Mouse (Mus musculus): Measurements from ENCODE around the gene Phlpp1. TPM values are rescaled to one million over a fixed set of nuclear protein-coding genes. Genes with fewer than 3 reads are reported as not detected.

The Phlpp1 gene
- polyA plus RNA-seq, 1 experiment from 2014 or later: 8.8 TPM

DNA sequence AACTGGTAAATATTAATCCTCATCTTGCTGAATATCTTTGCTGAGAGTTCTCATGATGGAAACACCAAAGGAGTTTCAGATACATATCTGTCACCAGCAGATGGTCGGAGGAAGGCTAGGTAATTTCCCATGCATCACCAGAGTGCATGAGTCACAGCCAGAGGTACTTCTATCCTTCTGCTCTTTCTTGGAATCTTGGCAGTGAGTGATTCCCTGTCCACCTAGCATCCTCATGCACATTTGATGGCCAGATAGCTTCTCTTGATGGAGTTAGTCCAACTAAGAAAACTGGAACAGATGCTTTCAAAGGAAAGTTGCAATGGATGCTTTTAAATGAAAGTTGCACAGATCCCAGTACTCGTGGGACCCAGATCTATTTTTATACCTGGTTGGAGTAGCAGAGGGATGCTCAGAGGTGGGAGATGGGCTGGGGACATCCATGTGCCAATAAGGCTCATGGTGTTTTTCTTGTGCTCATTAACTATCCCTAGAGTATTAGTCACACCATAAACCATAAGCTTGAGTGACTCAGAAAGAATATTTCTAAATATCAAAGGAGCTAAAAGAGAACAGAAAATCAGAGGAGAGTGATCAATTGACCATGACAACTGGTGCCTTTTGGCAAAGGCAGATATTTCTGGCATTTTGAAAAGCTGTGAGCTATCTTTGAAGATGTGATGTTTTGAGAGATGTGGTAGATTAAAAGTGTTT lies 181.4 kb downstream of the Phlpp1 start:
- H3K9me3 ChIP-seq: no peaks in the 10 kb centered on the region
- no peak overlapping the region for H3K9ac ChIP-seq
- H3K27me3 ChIP-seq (replicated peaks): no peaks in the 10 kb centered on the region
- 90% methylated on average over 2 of the region's 2 CpGs for WGBS
- peaks cover 7% of the 10 kb centered on the region; the same call in 1 of the 2 replicates for H3K36me3 ChIP-seq
- H3K27ac ChIP-seq: no peak overlapping the region
- H3K4me2 ChIP-seq (replicated peaks): no peak overlapping the region
- H3K4me1 ChIP-seq: no peaks in the 10 kb centered on the region
- no peak overlapping the region for H3K4me3 ChIP-seq
- ATAC-seq (ENCODE audit: low FRiP score, low read depth): no peak

DNA sequence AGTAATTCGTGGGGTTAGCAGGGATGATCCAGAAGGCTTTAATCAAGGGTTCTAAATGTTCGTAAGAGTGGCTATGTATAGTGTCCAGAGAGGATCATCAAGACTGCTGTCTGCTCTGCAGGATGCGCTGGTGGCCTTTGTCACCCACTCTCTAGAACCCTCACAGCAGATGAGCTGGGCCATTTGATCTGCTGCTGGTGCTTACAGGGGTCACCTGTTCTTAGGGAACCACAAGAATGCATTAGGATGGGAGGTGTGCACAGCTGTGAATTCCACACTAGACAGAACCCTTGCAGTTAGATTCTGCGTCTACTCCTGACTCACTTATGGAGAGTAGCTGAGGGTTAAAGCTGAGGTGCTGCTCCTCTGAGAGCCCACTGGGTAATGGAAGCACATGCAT lies 182.4 kb downstream of the Phlpp1 start:
- H3K4me3 ChIP-seq: no peak overlapping the region
- ATAC-seq (ENCODE audit: low FRiP score, low read depth): no peak
- no peak overlapping the region for H3K4me2 ChIP-seq (replicated peaks)
- H3K36me3 ChIP-seq: peaks cover 7% of the 10 kb centered on the region; the same call in 1 of the 2 replicates
- no peaks in the 10 kb centered on the region for H3K27me3 ChIP-seq (replicated peaks)
- H3K27ac ChIP-seq: no peak overlapping the region
- 90% methylated on average over 4 of the region's 4 CpGs for WGBS
- no peaks in the 10 kb centered on the region for H3K9me3 ChIP-seq
- H3K9ac ChIP-seq: no peak overlapping the region
- no peaks in the 10 kb centered on the region for H3K4me1 ChIP-seq

DNA sequence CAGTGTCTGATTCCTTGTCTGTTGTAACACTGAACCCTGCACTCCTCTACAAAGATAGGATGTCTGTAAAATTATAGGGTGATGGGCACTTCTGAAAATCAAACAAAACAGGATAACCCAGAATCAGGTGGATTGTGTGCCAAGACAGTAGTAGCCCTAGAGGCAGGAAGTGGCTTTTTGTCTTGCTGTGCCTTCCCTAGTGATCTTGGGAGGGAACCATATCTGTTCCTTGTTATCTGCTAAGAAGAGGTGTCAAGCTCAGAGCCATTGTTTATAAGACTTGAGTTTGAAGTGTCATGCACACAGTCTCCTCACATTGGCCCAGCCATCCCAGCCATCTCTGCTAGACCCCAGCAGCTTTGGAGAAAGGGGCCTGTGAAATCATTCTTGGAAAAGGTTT lies 187.9 kb downstream of the Phlpp1 start:
- no peak overlapping the region for H3K9ac ChIP-seq
- no peaks in the 10 kb centered on the region for H3K4me1 ChIP-seq
- no peak overlapping the region for H3K4me2 ChIP-seq (replicated peaks)
- H3K9me3 ChIP-seq: no peaks in the 10 kb centered on the region
- no peak for ATAC-seq (ENCODE audit: low FRiP score, low read depth)
- H3K27me3 ChIP-seq (replicated peaks): no peaks in the 10 kb centered on the region
- H3K4me3 ChIP-seq: no peak overlapping the region
- no peak overlapping the region for H3K27ac ChIP-seq
- peaks cover 4% of the 10 kb centered on the region; the same call in 1 of the 2 replicates for H3K36me3 ChIP-seq

- no peak for ATAC-seq (ENCODE audit: low FRiP score, low read depth)
These were observed 191.5 kb downstream of the Phlpp1 start for GRCm38 (mm10) chr1:106362841-106363604.

GRCm38 (mm10) chr1:106369330-106369729 lies 197.8 kb downstream of the Phlpp1 start:
- H3K27ac ChIP-seq: no peak overlapping the region
- no peak overlapping the region for H3K4me3 ChIP-seq
- no peak overlapping the region for H3K9ac ChIP-seq
- 90% methylated on average over 3 of the region's 3 CpGs for WGBS
- no peaks in the 10 kb centered on the region for H3K9me3 ChIP-seq
- H3K36me3 ChIP-seq: peaks cover 11% of the 10 kb centered on the region
- H3K27me3 ChIP-seq (replicated peaks): no peaks in the 10 kb centered on the region
- no peak for ATAC-seq (ENCODE audit: low FRiP score, low read depth)
- H3K4me1 ChIP-seq: no peaks in the 10 kb centered on the region
- H3K4me2 ChIP-seq (replicated peaks): no peak overlapping the region

More at GRCm38 (mm10) chr1:106362841-106363604, 191.5 kb downstream of the Phlpp1 start:
- H3K27me3 ChIP-seq (replicated peaks): no peaks in the 10 kb centered on the region
- H3K4me3 ChIP-seq: no peak overlapping the region
- H3K36me3 ChIP-seq: peaks cover 4% of the 10 kb centered on the region; the same call in 1 of the 2 replicates
- no peaks in the 10 kb centered on the region for H3K4me1 ChIP-seq
- no peak overlapping the region for H3K9ac ChIP-seq
- H3K9me3 ChIP-seq: no peaks in the 10 kb centered on the region
- no peak overlapping the region for H3K27ac ChIP-seq
- 85% methylated on average over 3 of the region's 3 CpGs for WGBS
- H3K4me2 ChIP-seq (replicated peaks): no peak overlapping the region

DNA sequence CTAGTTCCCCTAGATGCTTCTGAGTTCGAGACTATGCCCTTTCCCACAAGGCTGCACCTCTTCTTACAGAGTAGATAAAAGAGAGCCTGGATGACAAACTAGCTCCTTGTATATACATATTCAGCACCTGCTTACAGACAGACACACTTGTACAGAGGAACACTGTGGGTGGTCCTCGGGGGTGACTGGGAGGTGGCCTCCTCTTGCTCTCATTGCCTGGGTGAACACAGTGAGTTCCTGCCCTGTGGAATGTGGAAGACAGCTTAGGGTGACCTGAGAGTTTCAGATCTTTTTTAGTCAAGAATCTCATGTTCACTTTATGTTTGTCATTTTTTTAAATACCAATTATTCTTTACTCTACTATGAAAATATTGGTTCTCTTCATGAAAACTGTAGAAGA lies 200.9 kb downstream of the Phlpp1 start:
- no peaks in the 10 kb centered on the region for H3K4me1 ChIP-seq
- no peak overlapping the region for H3K4me2 ChIP-seq (replicated peaks)
- WGBS: 80% methylated on average over 2 of the region's 2 CpGs
- H3K36me3 ChIP-seq: peaks cover 11% of the 10 kb centered on the region
- H3K27me3 ChIP-seq (replicated peaks): no peaks in the 10 kb centered on the region
- no peaks in the 10 kb centered on the region for H3K9me3 ChIP-seq
- ATAC-seq (ENCODE audit: low FRiP score, low read depth): no peak
- H3K9ac ChIP-seq: no peak overlapping the region
- no peak overlapping the region for H3K27ac ChIP-seq
- no peak overlapping the region for H3K4me3 ChIP-seq

GRCm38 (mm10) chr1:106373656-106374055 lies 202.1 kb downstream of the Phlpp1 start:
- no peak overlapping the region for H3K27ac ChIP-seq
- WGBS: 97% methylated on average over 1 of the region's 1 CpGs
- no peaks in the 10 kb centered on the region for H3K9me3 ChIP-seq
- H3K27me3 ChIP-seq (replicated peaks): no peaks in the 10 kb centered on the region
- no peak overlapping the region for H3K4me2 ChIP-seq (replicated peaks)
- no peak overlapping the region for H3K9ac ChIP-seq
- H3K4me1 ChIP-seq: no peaks in the 10 kb centered on the region
- ATAC-seq (ENCODE audit: low FRiP score, low read depth): no peak
- H3K36me3 ChIP-seq: peaks cover 9% of the 10 kb centered on the region
- H3K4me3 ChIP-seq: no peak overlapping the region

- H3K9me3 ChIP-seq: no peaks in the 10 kb centered on the region
- no peak overlapping the region for H3K4me2 ChIP-seq (replicated peaks)
- 93% methylated on average over 2 of the region's 2 CpGs for WGBS
- no peak overlapping the region for H3K27ac ChIP-seq
- H3K4me3 ChIP-seq: no peak overlapping the region
- ATAC-seq (ENCODE audit: low FRiP score, low read depth): no peak
- H3K27me3 ChIP-seq (replicated peaks): no peaks in the 10 kb centered on the region
- no peaks in the 10 kb centered on the region for H3K4me1 ChIP-seq
- no peak overlapping the region for H3K9ac ChIP-seq
- H3K36me3 ChIP-seq: peaks cover 4% of the 10 kb centered on the region
These were observed 202.7 kb downstream of the Phlpp1 start for GRCm38 (mm10) chr1:106374274-106374673.

DNA sequence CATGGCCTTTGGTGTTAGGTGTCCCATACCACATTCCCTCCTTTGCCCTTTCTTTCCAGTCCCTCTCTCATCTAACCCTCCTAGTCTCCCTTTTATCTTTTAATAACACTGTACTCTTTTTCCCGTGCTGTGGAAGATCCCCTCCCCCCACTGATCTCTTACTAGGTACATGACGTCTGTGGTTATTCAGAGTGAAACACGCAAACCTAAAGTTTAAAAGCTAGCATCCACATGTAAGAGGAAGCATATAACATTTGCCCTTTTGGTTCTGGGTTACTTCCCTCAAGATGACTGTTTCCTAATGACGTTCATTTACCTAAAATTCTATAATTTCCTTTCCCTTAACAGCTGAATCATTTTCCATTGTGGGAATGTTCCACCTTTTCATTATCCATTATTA lies 203.4 kb downstream of the Phlpp1 start:
- 91% methylated on average over 4 of the region's 4 CpGs for WGBS

DNA sequence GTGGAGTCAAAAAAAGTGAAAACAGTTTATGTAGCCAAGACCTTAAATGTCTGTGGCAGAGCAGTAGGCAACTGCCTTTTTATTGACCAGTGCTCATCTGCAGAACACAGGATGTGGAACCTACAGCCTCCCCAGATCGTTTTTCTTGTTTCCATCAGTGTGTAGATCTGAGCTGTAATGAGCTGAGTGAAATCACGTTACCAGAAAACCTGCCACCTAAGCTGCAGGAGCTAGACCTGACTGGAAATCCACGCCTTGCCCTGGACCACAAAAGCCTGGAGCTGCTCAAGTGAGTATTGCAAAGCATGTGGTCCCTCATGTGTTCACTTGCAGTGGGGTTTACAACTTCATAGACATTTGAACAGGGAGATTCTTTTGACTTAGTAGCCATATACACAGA lies 204.5 kb downstream of the Phlpp1 start:
- Histone ChIP-seq H3K27ac (no peak overlapping the region), H3K9me3 (no peaks in the 10 kb centered on the region)

More for the DNA sequence above, 203.4 kb downstream of the Phlpp1 start:
- H3K4me1 ChIP-seq: no peaks in the 10 kb centered on the region
- no peaks in the 10 kb centered on the region for H3K27me3 ChIP-seq (replicated peaks)
- no peak overlapping the region for H3K27ac ChIP-seq
- H3K4me2 ChIP-seq (replicated peaks): no peak overlapping the region
- ATAC-seq (ENCODE audit: low FRiP score, low read depth): no peak
- no peaks in the 10 kb centered on the region; the same call in 1 of the 2 replicates for H3K36me3 ChIP-seq
- no peak overlapping the region for H3K9ac ChIP-seq
- H3K9me3 ChIP-seq: no peaks in the 10 kb centered on the region
- no peak overlapping the region for H3K4me3 ChIP-seq

DNA sequence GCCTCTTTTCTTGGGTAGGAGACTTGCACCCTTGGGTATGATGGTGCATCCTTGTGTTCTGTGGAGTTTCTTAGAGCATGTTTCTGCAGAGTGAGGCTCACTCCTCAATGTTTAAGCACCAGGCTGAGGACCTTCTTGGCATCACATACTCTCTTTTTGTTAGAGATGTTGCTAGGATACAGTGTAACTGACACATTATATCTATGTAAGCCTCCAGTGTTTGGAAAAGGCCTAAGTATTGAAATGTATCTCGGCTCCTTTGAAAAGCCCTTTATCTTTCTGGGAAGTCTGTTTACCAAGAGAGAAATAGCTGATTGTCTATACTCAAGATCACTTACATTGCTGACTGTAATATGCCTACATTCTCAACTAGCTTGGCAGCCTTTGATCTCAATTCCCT lies 208.9 kb downstream of the Phlpp1 start:
- no peak overlapping the region for H3K4me3 ChIP-seq

More for the DNA sequence above, 204.5 kb downstream of the Phlpp1 start:
- Histone ChIP-seq H3K4me3 (no peak overlapping the region), H3K9ac (no peak overlapping the region), H3K4me1 (no peaks in the 10 kb centered on the region), H3K4me2 (replicated peaks) (no peak overlapping the region), H3K36me3 (no peaks in the 10 kb centered on the region; the same call in 1 of the 2 replicates), H3K27me3 (replicated peaks) (no peaks in the 10 kb centered on the region)
- 85% methylated on average over 3 of the region's 3 CpGs for WGBS
- no peak for ATAC-seq (ENCODE audit: low FRiP score, low read depth)

GRCm38 (mm10) chr1:106386542-106386941 lies 215.0 kb downstream of the Phlpp1 start:
- no peaks in the 10 kb centered on the region; the same call in 1 of the 2 replicates for H3K36me3 ChIP-seq
- H3K4me2 ChIP-seq (replicated peaks): no peak overlapping the region
- no peaks in the 10 kb centered on the region for H3K9me3 ChIP-seq
- ATAC-seq (ENCODE audit: low FRiP score, low read depth): no peak
- H3K4me1 ChIP-seq: no peaks in the 10 kb centered on the region
- no peak overlapping the region for H3K27ac ChIP-seq
- H3K9ac ChIP-seq: no peak overlapping the region
- no peaks in the 10 kb centered on the region for H3K27me3 ChIP-seq (replicated peaks)
- H3K4me3 ChIP-seq: no peak overlapping the region
- WGBS: 84% methylated on average over 5 of the region's 5 CpGs

More for the DNA sequence above, 208.9 kb downstream of the Phlpp1 start:
- no peak for ATAC-seq (ENCODE audit: low FRiP score, low read depth)
- 22% methylated on average over 1 of the region's 1 CpGs for WGBS
- Histone ChIP-seq H3K4me2 (replicated peaks) (no peak overlapping the region), H3K27ac (no peak overlapping the region), H3K9ac (no peak overlapping the region), H3K36me3 (no peaks in the 10 kb centered on the region; the same call in 1 of the 2 replicates), H3K4me1 (no peaks in the 10 kb centered on the region), H3K27me3 (replicated peaks) (no peaks in the 10 kb centered on the region), H3K9me3 (no peaks in the 10 kb centered on the region)

Data from neural tube, embryonic 12.5 days (tissue).